Mouse (Mus musculus): ENCODE measurements around the gene Pno1. TPM values are rescaled to one million over a fixed set of nuclear protein-coding genes. Genes with fewer than 3 reads are reported as not detected.

Pno1 gene
- polyA plus RNA-seq, 1 experiment = 48.5 TPM

GRCm38 (mm10) chr11:17188786-17189185, 22.6 kb downstream of the Pno1 start:
- Histone ChIP-seq H3ac (ENCODE audit: control insufficient read depth, insufficient read length, low read depth) (no peak overlapping the region), H3K79me3 (ENCODE audit: low read depth) (peaks cover 40% of the 10 kb centered on the region), H3K4me3 (ENCODE audit: insufficient read depth, poor library complexity, severe bottlenecking) (no peak overlapping the region), H3K36me3 (ENCODE audit: control insufficient read depth, insufficient read depth) (peaks cover 24% of the 10 kb centered on the region), H3K27me3 (ENCODE audit: control insufficient read depth, insufficient read depth, insufficient read length) (no peaks in the 10 kb centered on the region), H3K79me2 (ENCODE audit: control insufficient read depth, insufficient read depth) (peaks cover 92% of the 10 kb centered on the region)
- TF ChIP-seq USF1 (IDR thresholded peaks at IDR 0.05; ENCODE audit: low read depth) = no peak

- peaks cover 99% of the 10 kb centered on the region for H3K79me2 ChIP-seq (ENCODE audit: control insufficient read depth, insufficient read depth)
- TF ChIP-seq MYOD1 (IDR thresholded peaks at IDR 0.05; ENCODE audit: control insufficient read depth, insufficient read length, low read depth) (no peak), MAX (IDR thresholded peaks at IDR 0.05) (no peak), USF1 (IDR thresholded peaks at IDR 0.05; ENCODE audit: low read depth) (no peak), CTCF (IDR thresholded peaks at IDR 0.05; ENCODE audit: control insufficient read depth, insufficient read depth, insufficient read length) (no peak), CEBPB (IDR thresholded peaks at IDR 0.05; ENCODE audit: low read depth) (no peak), FOSL1 (IDR thresholded peaks at IDR 0.05; ENCODE audit: insufficient read depth, low read length, poor library complexity, severe bottlenecking) (no peak), MYOG (IDR thresholded peaks at IDR 0.05; ENCODE audit: control insufficient read depth, extremely low read depth, insufficient read length) (no peak)
These were observed 23.7 kb downstream of the Pno1 start for GRCm38 (mm10) chr11:17187649-17188048.

GRCm38 (mm10) chr11:17183165-17183564, 28.2 kb downstream of the Pno1 start:
- TF ChIP-seq MAX (IDR thresholded peaks at IDR 0.05) (no peak), CEBPB (IDR thresholded peaks at IDR 0.05; ENCODE audit: low read depth) (no peak), CTCF (IDR thresholded peaks at IDR 0.05; ENCODE audit: control insufficient read depth, insufficient read depth, insufficient read length) (no peak), FOSL1 (IDR thresholded peaks at IDR 0.05; ENCODE audit: insufficient read depth, low read length, poor library complexity, severe bottlenecking) (no peak), USF1 (IDR thresholded peaks at IDR 0.05; ENCODE audit: low read depth) (no peak), MYOD1 (IDR thresholded peaks at IDR 0.05; ENCODE audit: control insufficient read depth, insufficient read length, low read depth) (no peak), MYOG (IDR thresholded peaks at IDR 0.05; ENCODE audit: control insufficient read depth, extremely low read depth, insufficient read length) (no peak)
- no peaks in the 10 kb centered on the region for H3K27me3 ChIP-seq (ENCODE audit: control insufficient read depth, insufficient read depth, insufficient read length)
- peaks cover 8% of the 10 kb centered on the region for H3K36me3 ChIP-seq (ENCODE audit: control insufficient read depth, insufficient read depth)
- peaks cover 100% of the 10 kb centered on the region for H3K79me2 ChIP-seq (ENCODE audit: control insufficient read depth, insufficient read depth)
- H3K79me3 ChIP-seq (ENCODE audit: low read depth) = peaks cover 70% of the 10 kb centered on the region
- H3K4me3 ChIP-seq (ENCODE audit: insufficient read depth, poor library complexity, severe bottlenecking) = no peak overlapping the region
- no peak overlapping the region for H3ac ChIP-seq (ENCODE audit: control insufficient read depth, insufficient read length, low read depth)

More at GRCm38 (mm10) chr11:17187649-17188048, 23.7 kb downstream of the Pno1 start:
- Histone ChIP-seq H3K4me3 (ENCODE audit: insufficient read depth, poor library complexity, severe bottlenecking) (no peak overlapping the region), H3ac (ENCODE audit: control insufficient read depth, insufficient read length, low read depth) (no peak overlapping the region), H3K27me3 (ENCODE audit: control insufficient read depth, insufficient read depth, insufficient read length) (no peaks in the 10 kb centered on the region), H3K79me3 (ENCODE audit: low read depth) (peaks cover 48% of the 10 kb centered on the region), H3K36me3 (ENCODE audit: control insufficient read depth, insufficient read depth) (peaks cover 24% of the 10 kb centered on the region)

GRCm38 (mm10) chr11:17181807-17182206, 29.6 kb downstream of the Pno1 start, which contains the start of gene Wdr92:
Gene Wdr92 (plus strand): TSS chr11:17182107.
- Histone ChIP-seq H3K4me3 (ENCODE audit: insufficient read depth, poor library complexity, severe bottlenecking) (no peak within 1 kb of the TSS), H3K27me3 (ENCODE audit: control insufficient read depth, insufficient read depth, insufficient read length) (no peaks in the 10 kb centered on the region), H3K79me3 (ENCODE audit: low read depth) (peaks cover 76% of the 10 kb centered on the region), H3K79me2 (ENCODE audit: control insufficient read depth, insufficient read depth) (peaks cover 100% of the 10 kb centered on the region), H3ac (ENCODE audit: control insufficient read depth, insufficient read length, low read depth) (no peak within 1 kb of the TSS), H3K36me3 (ENCODE audit: control insufficient read depth, insufficient read depth) (peaks cover 5% of the 10 kb centered on the region)
- no peak for TF ChIP-seq USF1 (IDR thresholded peaks at IDR 0.05; ENCODE audit: low read depth)
- no peak for TF ChIP-seq MYOG (IDR thresholded peaks at IDR 0.05; ENCODE audit: control insufficient read depth, extremely low read depth, insufficient read length)
- TF ChIP-seq FOSL1 (IDR thresholded peaks at IDR 0.05; ENCODE audit: insufficient read depth, low read length, poor library complexity, severe bottlenecking) = no peak
- TF ChIP-seq CEBPB (IDR thresholded peaks at IDR 0.05; ENCODE audit: low read depth) = no peak
- no peak for TF ChIP-seq CTCF (IDR thresholded peaks at IDR 0.05; ENCODE audit: control insufficient read depth, insufficient read depth, insufficient read length)
- TF ChIP-seq MAX (IDR thresholded peaks at IDR 0.05) = no peak
- no peak for TF ChIP-seq MYOD1 (IDR thresholded peaks at IDR 0.05; ENCODE audit: control insufficient read depth, insufficient read length, low read depth)

GRCm38 (mm10) chr11:17180753-17181152, 30.6 kb downstream of the Pno1 start:
- TF ChIP-seq MYOD1 (IDR thresholded peaks at IDR 0.05; ENCODE audit: control insufficient read depth, insufficient read length, low read depth) (no peak), MYOG (IDR thresholded peaks at IDR 0.05; ENCODE audit: control insufficient read depth, extremely low read depth, insufficient read length) (no peak), USF1 (IDR thresholded peaks at IDR 0.05; ENCODE audit: low read depth) (no peak), CTCF (IDR thresholded peaks at IDR 0.05; ENCODE audit: control insufficient read depth, insufficient read depth, insufficient read length) (no peak), CEBPB (IDR thresholded peaks at IDR 0.05; ENCODE audit: low read depth) (no peak), MAX (IDR thresholded peaks at IDR 0.05) (no peak), FOSL1 (IDR thresholded peaks at IDR 0.05; ENCODE audit: insufficient read depth, low read length, poor library complexity, severe bottlenecking) (no peak)
- Histone ChIP-seq H3K79me2 (ENCODE audit: control insufficient read depth, insufficient read depth) (peaks cover 100% of the 10 kb centered on the region), H3K36me3 (ENCODE audit: control insufficient read depth, insufficient read depth) (no peaks in the 10 kb centered on the region), H3K27me3 (ENCODE audit: control insufficient read depth, insufficient read depth, insufficient read length) (no peaks in the 10 kb centered on the region), H3ac (ENCODE audit: control insufficient read depth, insufficient read length, low read depth) (no peak overlapping the region), H3K79me3 (ENCODE audit: low read depth) (peaks cover 80% of the 10 kb centered on the region), H3K4me3 (ENCODE audit: insufficient read depth, poor library complexity, severe bottlenecking) (no peak overlapping the region)

GRCm38 (mm10) chr11:17176638-17177037, 34.7 kb downstream of the Pno1 start:
- Histone ChIP-seq H3K79me3 (ENCODE audit: low read depth) (peaks cover 95% of the 10 kb centered on the region), H3ac (ENCODE audit: control insufficient read depth, insufficient read length, low read depth) (no peak overlapping the region), H3K27me3 (ENCODE audit: control insufficient read depth, insufficient read depth, insufficient read length) (no peaks in the 10 kb centered on the region)

More at GRCm38 (mm10) chr11:17176638-17177037, 34.7 kb downstream of the Pno1 start:
- TF ChIP-seq CTCF (IDR thresholded peaks at IDR 0.05; ENCODE audit: control insufficient read depth, insufficient read depth, insufficient read length) = no peak
- TF ChIP-seq MAX (IDR thresholded peaks at IDR 0.05) = no peak
- no peak for TF ChIP-seq CEBPB (IDR thresholded peaks at IDR 0.05; ENCODE audit: low read depth)
- TF ChIP-seq MYOD1 (IDR thresholded peaks at IDR 0.05; ENCODE audit: control insufficient read depth, insufficient read length, low read depth) = no peak
- no peak for TF ChIP-seq MYOG (IDR thresholded peaks at IDR 0.05; ENCODE audit: control insufficient read depth, extremely low read depth, insufficient read length)
- no peak for TF ChIP-seq FOSL1 (IDR thresholded peaks at IDR 0.05; ENCODE audit: insufficient read depth, low read length, poor library complexity, severe bottlenecking)
- no peak for TF ChIP-seq USF1 (IDR thresholded peaks at IDR 0.05; ENCODE audit: low read depth)
- H3K36me3 ChIP-seq (ENCODE audit: control insufficient read depth, insufficient read depth) = peaks cover 7% of the 10 kb centered on the region
- no peak overlapping the region for H3K4me3 ChIP-seq (ENCODE audit: insufficient read depth, poor library complexity, severe bottlenecking)
- peaks cover 100% of the 10 kb centered on the region for H3K79me2 ChIP-seq (ENCODE audit: control insufficient read depth, insufficient read depth)

Data from C2C12 (cell line).